Mouse (Mus musculus) kidney, postnatal 14 days (tissue): Measurements from ENCODE around the gene 9130213A22Rik.

Source experiments
- DNase-seq: peaks from one replicate; pipeline ENCODE4 v3.0.0; 2022; ENCODE audit warnings: mixed read lengths

The 9130213A22Rik gene

DNA sequence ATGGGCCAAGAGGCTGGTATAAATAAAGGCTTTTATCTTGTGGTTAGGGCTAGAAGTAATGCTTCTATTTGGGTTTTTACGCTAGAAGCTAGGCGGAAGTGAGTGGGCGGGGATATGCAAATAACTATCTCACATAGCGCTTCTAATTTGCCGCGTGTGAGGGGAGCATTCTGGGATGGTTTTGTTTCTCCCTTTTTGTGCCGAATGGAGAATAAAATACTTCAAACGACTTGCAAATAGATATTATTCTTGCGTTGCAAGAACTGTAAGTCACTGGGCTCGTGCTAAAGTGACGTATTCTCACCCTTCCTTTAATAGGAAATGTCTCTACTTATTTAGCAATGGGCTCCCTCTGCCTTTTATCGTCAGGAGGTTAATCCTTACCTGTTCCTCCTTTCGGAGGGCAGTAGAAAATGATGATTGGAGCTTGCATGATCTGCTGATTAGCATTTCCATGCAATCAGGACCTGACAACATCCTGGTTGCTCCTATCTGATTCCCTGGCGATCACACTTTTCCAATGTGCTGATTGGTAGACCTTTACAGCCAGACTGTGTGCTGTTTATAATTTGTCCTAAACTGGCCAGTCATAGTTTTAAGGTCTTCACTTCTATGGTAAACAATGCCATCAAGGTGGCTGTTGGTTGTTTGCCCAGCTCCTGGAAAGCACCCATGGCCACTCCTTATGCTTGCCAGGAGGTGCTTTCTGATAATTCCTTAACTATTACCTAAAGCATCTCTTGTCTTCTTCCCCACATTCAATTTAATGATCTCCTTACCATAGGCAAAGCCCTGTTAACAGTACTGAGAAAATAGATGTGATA lies 49.1 kb downstream of the 9130213A22Rik start:
- peak; percentile 91 for DNase-seq

DNA sequence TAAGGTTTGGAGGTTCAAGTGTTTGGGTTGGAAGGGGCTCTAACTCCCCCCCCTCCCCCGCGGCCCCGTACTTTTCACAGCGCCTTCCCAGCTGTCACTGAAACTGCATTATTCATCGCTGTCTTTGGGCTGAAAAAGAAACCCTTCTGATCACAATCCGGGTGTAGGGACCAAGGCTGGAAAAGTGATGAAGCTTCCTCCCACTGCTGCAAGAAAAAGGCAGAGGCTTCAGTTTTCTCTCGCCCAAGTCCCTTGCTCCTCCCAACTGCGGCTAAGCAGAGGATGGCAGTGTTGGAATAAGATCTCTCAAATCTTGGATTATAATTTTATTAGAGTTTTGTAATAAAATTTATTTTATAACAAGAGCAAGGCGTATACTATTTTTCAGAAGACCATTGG lies 49.7 kb downstream of the 9130213A22Rik start:
- no peak for DNase-seq

DNA sequence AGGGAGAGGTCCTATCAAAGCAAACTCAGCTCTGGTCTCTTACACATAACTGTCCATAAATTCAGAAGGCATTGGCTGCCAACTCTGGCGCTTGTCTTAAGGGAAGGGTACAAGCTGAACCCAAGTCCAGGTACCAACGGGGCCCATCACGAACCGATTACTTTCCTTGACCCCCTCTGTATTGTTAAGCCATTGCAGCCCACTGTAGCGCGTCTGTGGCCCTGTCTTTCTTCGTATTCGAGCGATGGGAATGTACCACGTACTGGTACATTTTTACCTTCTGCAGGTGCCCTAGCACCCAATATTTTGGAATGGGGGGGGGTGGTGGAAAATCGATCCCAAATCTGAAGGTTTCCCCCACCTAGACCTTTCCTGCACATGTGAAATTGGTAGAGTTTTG lies 50.2 kb downstream of the 9130213A22Rik start:
- no peak for DNase-seq

DNA sequence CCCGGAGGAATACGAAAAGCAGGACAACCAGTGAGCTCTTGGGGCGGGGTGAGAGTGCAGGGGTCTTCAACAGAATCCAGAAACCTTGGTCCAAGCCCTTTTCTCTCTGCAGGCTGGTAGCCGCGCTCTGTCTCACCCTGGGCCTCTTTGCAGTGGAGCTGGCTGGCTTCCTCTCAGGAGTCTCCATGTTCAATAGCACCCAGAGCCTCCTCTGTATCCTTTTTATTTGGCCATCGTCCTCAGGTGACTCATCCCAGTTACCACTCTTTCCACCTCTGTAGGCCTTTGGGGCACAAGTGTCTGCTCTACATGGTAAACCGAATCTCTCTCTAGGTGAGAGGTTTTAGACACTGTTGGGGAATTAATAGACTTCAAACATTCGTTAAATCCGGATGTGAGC lies 51.1 kb downstream of the 9130213A22Rik start:
- DNase-seq = no peak

DNA sequence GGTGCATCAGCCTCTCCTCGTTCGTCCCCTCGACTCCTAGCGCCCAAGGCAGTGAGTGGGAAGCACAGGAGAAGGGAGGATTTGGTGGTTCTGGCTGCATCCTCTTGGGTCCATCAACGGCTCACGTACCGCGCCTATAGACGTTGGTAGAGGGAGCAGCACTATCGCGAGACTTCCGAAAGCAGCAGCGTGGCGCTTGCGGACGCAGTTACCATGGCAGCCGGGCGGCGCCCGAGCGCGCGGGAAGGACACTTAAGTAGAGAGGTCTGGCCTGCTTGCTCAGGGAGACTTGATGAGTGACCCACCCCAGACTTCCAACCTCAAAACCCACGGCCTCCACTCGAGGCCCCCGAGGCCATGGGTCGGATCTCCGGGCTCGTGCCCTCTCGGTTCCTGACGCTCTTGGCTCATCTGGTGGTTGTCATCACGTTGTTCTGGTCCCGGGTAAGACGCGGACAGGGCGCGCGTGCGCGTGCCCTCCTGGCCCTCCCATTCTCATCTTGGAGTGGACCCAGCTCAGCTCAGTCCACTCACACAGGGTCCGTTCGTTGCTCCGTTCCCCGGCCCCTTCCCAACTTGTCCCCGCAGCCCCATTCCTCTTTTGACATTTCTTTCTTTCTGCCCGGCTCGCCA lies 51.7 kb downstream of the 9130213A22Rik start, which contains the start of gene Tmem107:
Gene Tmem107 (plus strand): TSS at position 217 of the 633 bp plus-strand sequence.
- DNase-seq = peak; percentile 96

DNA sequence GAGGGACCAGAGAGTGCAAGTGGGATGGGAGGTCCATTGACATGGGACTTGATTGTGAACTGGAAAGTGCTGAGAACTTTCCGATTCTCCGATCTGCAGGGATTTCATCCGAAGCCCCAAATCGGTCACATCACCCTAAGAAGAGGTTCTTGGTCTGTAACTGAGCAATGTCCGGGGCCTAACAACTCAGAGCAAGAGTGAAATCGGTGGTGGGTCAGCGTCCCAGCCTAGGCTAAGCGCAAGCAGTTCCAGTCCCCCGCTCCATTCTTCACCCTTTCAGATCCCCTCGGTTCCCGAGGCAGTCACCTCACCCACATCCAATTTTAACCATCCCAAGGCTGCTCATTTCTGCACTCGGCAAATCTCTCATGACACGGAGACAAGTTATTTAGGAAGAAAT lies 52.3 kb downstream of the 9130213A22Rik start:
- peak; percentile 33 for DNase-seq
